In the genomic region with DNA sequence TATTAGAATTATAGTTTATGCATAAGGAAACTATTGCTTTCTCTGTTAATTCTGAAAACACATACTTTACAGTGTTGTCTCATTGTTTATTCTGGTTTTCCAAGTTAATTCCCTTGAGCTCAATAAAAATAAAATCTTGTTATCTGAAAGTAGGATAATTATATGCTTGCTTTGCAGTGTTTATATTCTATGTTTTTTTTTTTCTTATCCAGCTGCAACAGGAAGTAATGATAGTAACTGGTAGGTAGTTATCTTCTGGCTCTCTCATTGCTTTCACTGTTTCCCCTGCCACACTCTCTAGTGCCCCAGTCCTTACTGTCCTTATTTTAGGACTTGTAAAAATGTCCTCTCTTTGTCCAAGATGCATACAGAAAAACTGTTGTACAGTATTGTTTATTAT, we compare ENCODE assay signal across 47 mouse cellular contexts. TPM values are rescaled to one million over a fixed set of nuclear protein-coding genes. Genes with fewer than 3 reads are reported as not detected.
"Had no signal": no experiment of that assay in that cellular context is flagged by ENCODE, and none has a peak within 500 bp of the region (broad histone marks: within the 10 kb centered on the region; RNA-seq: fewer than 3 reads in every experiment).

No protein-coding gene starts in this region.

- H3K4me3 ChIP-seq: left cerebral cortex, adult 2 months; limb, embryonic 10.5 days; limb, embryonic 12.5 days; limb, embryonic 13.5 days; limb, embryonic 15.5 days; liver, embryonic 12.5 days; liver, embryonic 13.5 days; liver, embryonic 15.5 days; lung, embryonic 15.5 days; midbrain, embryonic 10.5 days; midbrain, embryonic 12.5 days; midbrain, embryonic 13.5 days; midbrain, embryonic 15.5 days; myocyte; neural tube, embryonic 12.5 days had no signal

- DNase-seq: left cerebral cortex, postnatal 4 days; liver; liver, embryonic 13.5 days; liver, postnatal 0 days; lung, adult 18-20 months; lung, adult 2 months; lung, embryonic 14.5 days; lung, postnatal 10 days; lung, postnatal 14 days; lung, postnatal 36 days; lung, postnatal 4 days; midbrain, embryonic 14.5 days had no signal

- ATAC-seq: liver, embryonic 12.5 days; liver, postnatal 0 days; lung, postnatal 0 days; midbrain, embryonic 13.5 days; midbrain, embryonic 15.5 days; midbrain, embryonic 16.5 days had no signal

- H3K9ac ChIP-seq: limb, embryonic 12.5 days; limb, embryonic 13.5 days; limb, embryonic 15.5 days; liver, embryonic 13.5 days; liver, embryonic 14.5 days; liver, embryonic 15.5 days; liver, postnatal 0 days; lung, embryonic 14.5 days; lung, embryonic 15.5 days; midbrain, embryonic 12.5 days; midbrain, embryonic 13.5 days; midbrain, embryonic 15.5 days; neural tube, embryonic 12.5 days had no signal

- H3K9me3 ChIP-seq: limb, embryonic 10.5 days; limb, embryonic 12.5 days; limb, embryonic 13.5 days; limb, embryonic 15.5 days; liver, embryonic 12.5 days; liver, embryonic 13.5 days; liver, embryonic 15.5 days; lung, embryonic 15.5 days; megakaryocyte, embryonic 14.5 days; midbrain, embryonic 10.5 days; midbrain, embryonic 12.5 days; midbrain, embryonic 13.5 days; midbrain, embryonic 15.5 days; neural tube, embryonic 12.5 days had no signal

- H3K27me3 ChIP-seq: limb, embryonic 12.5 days; limb, embryonic 13.5 days; limb, embryonic 15.5 days; liver, embryonic 12.5 days; liver, embryonic 13.5 days; liver, embryonic 15.5 days; lung, embryonic 15.5 days; megakaryocyte, embryonic 14.5 days; midbrain, embryonic 12.5 days; midbrain, embryonic 13.5 days; midbrain, embryonic 15.5 days; neural tube, embryonic 12.5 days had no signal

- H3K36me3 ChIP-seq: limb, embryonic 10.5 days; limb, embryonic 12.5 days; limb, embryonic 13.5 days; limb, embryonic 15.5 days; liver, embryonic 12.5 days; liver, embryonic 13.5 days; liver, embryonic 15.5 days; lung, embryonic 15.5 days; midbrain, embryonic 10.5 days; midbrain, embryonic 12.5 days; midbrain, embryonic 13.5 days; midbrain, embryonic 15.5 days; neural tube, embryonic 12.5 days had no signal

- H3K27ac ChIP-seq: left cerebral cortex, adult 2 months; limb, embryonic 10.5 days; limb, embryonic 12.5 days; limb, embryonic 13.5 days; limb, embryonic 15.5 days; liver, embryonic 13.5 days; liver, embryonic 14.5 days; liver, embryonic 15.5 days; lung, embryonic 15.5 days; midbrain, embryonic 10.5 days; midbrain, embryonic 12.5 days; midbrain, embryonic 13.5 days; midbrain, embryonic 15.5 days; neural tube, embryonic 12.5 days had no signal

RNA-seq across cellular contexts. Expression of a gene that starts 13.7 kb away (rescaled TPM):
- total RNA-seq: left cerebral cortex, adult 2 months; left cerebral cortex, postnatal 36 days; midbrain, postnatal 0 days had no signal
- polyA plus RNA-seq: midbrain, embryonic 10.5 days; midbrain, embryonic 11.5 days; midbrain, embryonic 12.5 days; midbrain, embryonic 13.5 days; midbrain, embryonic 14.5 days; myocyte had no signal

RNA-seq across cellular contexts. Expression of a gene that starts 46.5 kb away (rescaled TPM):
- total RNA-seq: left cerebral cortex, adult 2 months; left cerebral cortex, adult 8-10 months; left cerebral cortex, postnatal 10 days; left cerebral cortex, postnatal 14 days; left cerebral cortex, postnatal 25 days; left cerebral cortex, postnatal 36 days; left cerebral cortex, postnatal 4 days; liver, adult 2 months; megakaryocyte progenitor cell, adult 5-6 weeks; megakaryocyte, adult 5-6 weeks; midbrain, postnatal 0 days; monocyte, adult 5-6 weeks had no signal
- polyA plus RNA-seq: limb, embryonic 10.5 days; limb, embryonic 11.5 days; limb, embryonic 12.5 days; limb, embryonic 13.5 days; limb, embryonic 14.5 days; limb, embryonic 15.5 days; liver, adult 2 months; liver, embryonic 11.5 days; liver, embryonic 12.5 days; liver, embryonic 13.5 days; liver, embryonic 14.5 days; liver, embryonic 15.5 days; liver, embryonic 16.5 days; liver, postnatal 0 days; lung, adult 2 months; lung, embryonic 14.5 days; lung, embryonic 15.5 days; lung, embryonic 16.5 days; lung, postnatal 0 days; midbrain, embryonic 10.5 days; midbrain, embryonic 11.5 days; midbrain, embryonic 12.5 days; midbrain, embryonic 13.5 days; midbrain, embryonic 14.5 days; midbrain, embryonic 15.5 days; midbrain, embryonic 16.5 days; midbrain, postnatal 0 days; myocyte; neural tube, embryonic 11.5 days; neural tube, embryonic 12.5 days had no signal

RNA-seq across cellular contexts. Expression of a gene that starts 58.6 kb away (rescaled TPM):
- total RNA-seq: left cerebral cortex, adult 2 months; left cerebral cortex, adult 8-10 months; left cerebral cortex, postnatal 10 days; left cerebral cortex, postnatal 14 days; left cerebral cortex, postnatal 25 days; left cerebral cortex, postnatal 36 days; left cerebral cortex, postnatal 4 days; liver, adult 2 months; megakaryocyte progenitor cell, adult 5-6 weeks; megakaryocyte, adult 5-6 weeks; midbrain, postnatal 0 days; monocyte, adult 5-6 weeks had no signal
- polyA plus RNA-seq: limb, embryonic 10.5 days; limb, embryonic 11.5 days; limb, embryonic 12.5 days; limb, embryonic 13.5 days; limb, embryonic 14.5 days; limb, embryonic 15.5 days; liver, adult 2 months; liver, embryonic 11.5 days; liver, embryonic 12.5 days; liver, embryonic 13.5 days; liver, embryonic 14.5 days; liver, embryonic 15.5 days; liver, embryonic 16.5 days; liver, postnatal 0 days; lung, adult 2 months; lung, embryonic 14.5 days; lung, embryonic 15.5 days; lung, embryonic 16.5 days; lung, postnatal 0 days; midbrain, embryonic 10.5 days; midbrain, embryonic 11.5 days; midbrain, embryonic 12.5 days; midbrain, embryonic 13.5 days; midbrain, embryonic 14.5 days; midbrain, embryonic 15.5 days; midbrain, embryonic 16.5 days; midbrain, postnatal 0 days; myocyte; neural tube, embryonic 11.5 days; neural tube, embryonic 12.5 days had no signal
